Mouse (Mus musculus): ENCODE measurements around the gene Limk1.

The Limk1 gene

GRCm38 (mm10) chr5:134630835-134631234 is 57.6 kb downstream of the Limk1 start:
- no peak for DNase-seq (ENCODE audit: low spot score in 2 of 2)

- DNase-seq (ENCODE audit: low spot score in 2 of 2), result no peak
Observed at GRCm38 (mm10) chr5:134629508-134629907, 58.9 kb downstream of the Limk1 start.

GRCm38 (mm10) chr5:134622069-134622468 is 66.3 kb downstream of the Limk1 start:
- DNase-seq (ENCODE audit: low spot score in 2 of 2), result no peak

GRCm38 (mm10) chr5:134621099-134621640 is 67.2 kb downstream of the Limk1 start:
- DNase-seq (ENCODE audit: low spot score in 2 of 2), result no peak

GRCm38 (mm10) chr5:134620457-134620856 is 67.9 kb downstream of the Limk1 start:
- DNase-seq (ENCODE audit: low spot score in 2 of 2), result no peak

GRCm38 (mm10) chr5:134617071-134617470 is 71.3 kb downstream of the Limk1 start:
- DNase-seq (ENCODE audit: low spot score in 2 of 2), result peak; percentile 70 to 72

GRCm38 (mm10) chr5:134615780-134616179 is 72.6 kb downstream of the Limk1 start:
- no peak for DNase-seq (ENCODE audit: low spot score in 2 of 2)

- no peak for DNase-seq (ENCODE audit: low spot score in 2 of 2)
Observed at GRCm38 (mm10) chr5:134615380-134615779, 73.0 kb downstream of the Limk1 start.

- no peak for DNase-seq (ENCODE audit: low spot score in 2 of 2)
Observed at GRCm38 (mm10) chr5:134614802-134615201, 73.6 kb downstream of the Limk1 start, which contains the start of gene Lat2. TSS of gene Lat2 (minus strand) at chr5:134615025.

- DNase-seq (ENCODE audit: low spot score in 2 of 2), result no peak
Observed at GRCm38 (mm10) chr5:134614296-134614695, 74.1 kb downstream of the Limk1 start.

GRCm38 (mm10) chr5:134613727-134614126 is 74.7 kb downstream of the Limk1 start:
- DNase-seq (ENCODE audit: low spot score in 2 of 2), result no peak

- no peak for DNase-seq (ENCODE audit: low spot score in 2 of 2)
Observed at GRCm38 (mm10) chr5:134611810-134612521, 76.4 kb downstream of the Limk1 start.

GRCm38 (mm10) chr5:134609916-134610643 is 78.3 kb downstream of the Limk1 start:
- DNase-seq (ENCODE audit: low spot score in 2 of 2), result no peak

- no peak for DNase-seq (ENCODE audit: low spot score in 2 of 2)
Observed at GRCm38 (mm10) chr5:134607121-134607520, 81.3 kb downstream of the Limk1 start.

- DNase-seq (ENCODE audit: low spot score in 2 of 2), result no peak
Observed at GRCm38 (mm10) chr5:134606314-134606713, 82.1 kb downstream of the Limk1 start.

Data from urinary bladder, postnatal 36 days (tissue).